Mouse (Mus musculus): Measurements from ENCODE around the gene Ddx31.

DNA sequence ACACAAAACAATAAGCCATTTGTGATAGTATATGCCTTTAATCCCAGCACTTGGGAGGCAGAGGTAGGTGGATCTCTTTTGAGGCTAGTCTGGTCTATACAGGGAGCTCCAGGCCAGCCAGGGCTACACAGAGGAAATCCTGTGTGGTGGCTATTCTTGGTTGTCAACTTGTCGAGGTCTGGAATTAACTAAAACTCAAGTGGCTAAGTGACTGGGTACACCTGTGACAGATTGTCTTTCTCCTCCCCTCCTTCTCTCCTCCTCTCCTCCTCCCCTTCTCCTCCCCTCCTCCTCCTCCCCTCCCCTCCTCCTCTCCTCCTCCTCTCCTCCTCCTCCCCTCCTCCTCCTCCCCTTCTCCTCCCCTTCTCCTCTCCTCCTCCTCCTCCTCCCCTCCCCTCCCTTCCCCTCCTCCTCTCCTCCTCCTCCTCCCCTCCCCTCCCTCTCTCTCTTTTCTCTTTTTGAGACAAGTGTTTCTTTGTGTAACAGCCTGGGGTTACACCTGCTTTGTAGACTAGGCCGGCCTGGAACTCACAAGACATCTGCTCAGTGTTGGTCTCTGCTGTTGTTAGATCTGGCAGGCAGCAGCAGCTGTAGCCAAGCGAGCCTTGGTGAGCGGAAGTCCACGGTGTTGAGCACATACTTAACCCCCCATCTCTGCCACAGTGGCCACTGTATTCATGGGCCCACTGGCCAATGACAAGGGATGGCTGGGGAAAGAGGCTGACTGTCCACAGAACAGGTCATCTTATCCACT, 29.8 kb upstream of the Ddx31 start:
- TF ChIP-seq CTCF (IDR thresholded peaks at IDR 0.05; ENCODE audit: control insufficient read depth, insufficient read depth, insufficient read length) (no peak), USF1 (IDR thresholded peaks at IDR 0.05; ENCODE audit: low read depth) (no peak)
